Mouse (Mus musculus) layer of hippocampus, adult 18-20 months (tissue): ENCODE results near the gene Ptbp2. TPM values are rescaled to one million over a fixed set of nuclear protein-coding genes. Genes with fewer than 3 reads are reported as not detected.

ENCODE experiments used
- DNase-seq, 2 experiments: peaks; one replicate each; pipeline ENCODE4 v3.0.0; 2022; ENCODE audit warnings: low spot score in 2 of 2
- long read RNA-seq: library from polyadenylated mRNA; stranded (forward); transcript quantifications from one replicate; pipeline ENCODE4 v2.0.0, GENCODE M21; 2021
- total RNA-seq, 2 experiments: library from RNA; stranded (reverse); gene quantifications; 2 replicates each; pipeline ENCODE4 v1.2.3; 2021

Gene Ptbp2
- total RNA-seq: 100 to 1,000 TPM; 116 to 125 TPM
- long read RNA-seq, transcript Ptbp2-201 (14 exons, 3,364 nt): major isoform, 40 of 101 reads
- long read RNA-seq, transcript Ptbp2-213 (14 exons, 3,777 nt): minor isoform, 38 of 101 reads
- long read RNA-seq, partial matches to known transcripts: 7 of 101 reads
- long read RNA-seq, other reads (novel, unspliced or antisense): 16 of 101 reads

GRCm38 (mm10) chr3:119784366-119784765, at the start of gene Ptbp2:
TSS of gene Ptbp2 (minus strand) at chr3:119784466.
- DNase-seq: no peak

DNA sequence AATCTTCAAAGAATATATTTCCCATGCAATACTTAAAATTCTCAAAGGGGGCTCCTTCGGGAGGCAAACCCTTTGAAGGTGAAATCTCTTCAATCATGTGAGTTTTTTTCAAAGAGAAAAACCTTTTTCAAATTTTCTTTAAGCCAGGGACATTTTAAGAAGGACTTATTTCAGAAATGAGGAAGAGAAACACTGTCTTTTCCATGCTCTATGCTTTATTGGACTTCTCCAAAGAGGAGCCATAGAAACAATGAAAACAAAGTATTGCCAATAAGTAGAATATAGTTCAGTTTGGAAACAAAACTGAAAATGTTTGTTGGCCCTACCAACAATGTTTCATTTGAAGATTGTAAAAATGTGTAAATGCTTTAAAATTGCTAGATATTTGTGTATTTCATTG, 30.4 kb upstream of the Ptbp2 start:
- no peak for DNase-seq

- DNase-seq: no peak
Measured at GRCm38 (mm10) chr3:119806123-119806522, 21.9 kb upstream of the Ptbp2 start.

DNA sequence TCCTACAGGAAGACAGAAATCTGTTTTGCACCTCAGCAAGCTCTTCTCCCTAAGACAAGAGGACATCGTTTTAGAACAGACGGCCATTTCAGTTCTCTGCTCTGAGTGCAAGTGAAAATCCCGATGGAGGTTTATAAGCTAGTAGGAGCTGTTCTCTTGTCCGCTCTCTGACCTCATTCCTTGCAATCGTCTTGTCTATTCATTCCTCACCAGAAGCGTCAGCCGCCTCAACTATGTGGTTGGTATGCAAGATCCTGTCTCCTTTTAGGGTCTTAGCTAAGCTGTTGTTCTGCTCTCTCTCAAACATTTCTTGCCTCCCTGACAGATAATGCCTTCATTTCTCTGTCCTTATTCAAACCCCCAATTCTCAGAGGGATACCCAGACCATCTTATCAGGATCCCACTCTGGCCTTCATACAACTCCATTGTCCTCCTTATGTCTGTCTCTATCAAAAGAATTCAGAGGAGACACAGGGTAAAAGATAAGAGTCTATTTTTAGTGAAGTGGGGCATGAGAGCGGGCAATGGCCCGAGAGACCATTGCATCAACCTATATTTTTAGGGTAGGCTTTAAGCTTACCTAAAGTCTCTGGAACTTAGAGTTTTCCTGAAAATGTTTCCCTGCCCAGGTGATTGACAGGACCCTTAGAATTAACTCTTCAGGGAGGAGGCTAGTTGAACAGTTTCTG, 10.6 kb upstream of the Ptbp2 start:
- no peak for DNase-seq

- DNase-seq: peak; percentile 83 to 90
Measured at GRCm38 (mm10) chr3:119782946-119783701, 1.1 kb downstream of the Ptbp2 start.

DNA sequence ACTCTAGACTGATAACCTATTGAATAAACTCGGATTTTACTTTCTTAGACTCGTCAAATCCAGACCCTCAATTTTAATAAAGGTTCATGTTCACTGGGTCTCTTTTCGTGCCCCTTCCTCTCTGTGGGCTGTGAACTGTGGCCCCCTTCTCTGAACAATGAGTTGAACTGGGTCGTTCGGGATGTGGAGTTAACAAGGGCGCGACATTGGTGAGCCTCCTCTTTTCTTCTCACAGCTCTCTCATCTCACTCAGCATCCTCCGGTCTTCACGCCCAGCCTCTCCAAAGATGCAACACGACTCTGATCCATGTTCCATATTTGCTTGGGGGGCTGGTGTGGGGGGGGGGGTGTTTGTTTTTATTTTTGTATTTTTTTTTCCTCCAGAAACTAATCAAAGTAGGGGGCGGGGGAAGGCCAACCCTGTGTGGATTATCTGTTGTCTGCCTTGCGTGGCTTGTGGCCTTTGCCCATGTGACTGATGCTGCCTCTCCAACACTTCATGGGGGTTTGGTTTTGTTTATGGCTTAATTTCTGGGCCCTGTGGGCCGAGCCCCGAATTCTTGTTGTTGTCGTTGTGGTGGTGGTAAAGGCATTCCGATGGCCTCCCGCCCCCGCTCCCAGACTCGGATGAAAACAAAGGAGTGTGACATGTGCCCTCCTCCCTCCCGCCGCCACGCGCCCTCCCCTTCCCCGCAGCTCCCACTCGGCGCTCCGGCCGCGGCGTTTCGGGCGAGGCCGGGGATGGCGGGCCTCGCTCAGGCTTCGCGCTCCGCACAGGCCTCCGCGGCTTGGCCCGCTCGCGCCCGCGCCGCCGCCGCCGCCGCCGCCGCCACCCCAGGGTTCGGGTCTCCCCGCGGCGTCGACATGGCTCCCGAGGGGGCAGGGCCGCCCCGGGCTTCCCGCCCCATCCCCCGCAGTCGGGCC, 2.0 kb downstream of the Ptbp2 start:
- DNase-seq: peak; percentile 43 to 62

DNA sequence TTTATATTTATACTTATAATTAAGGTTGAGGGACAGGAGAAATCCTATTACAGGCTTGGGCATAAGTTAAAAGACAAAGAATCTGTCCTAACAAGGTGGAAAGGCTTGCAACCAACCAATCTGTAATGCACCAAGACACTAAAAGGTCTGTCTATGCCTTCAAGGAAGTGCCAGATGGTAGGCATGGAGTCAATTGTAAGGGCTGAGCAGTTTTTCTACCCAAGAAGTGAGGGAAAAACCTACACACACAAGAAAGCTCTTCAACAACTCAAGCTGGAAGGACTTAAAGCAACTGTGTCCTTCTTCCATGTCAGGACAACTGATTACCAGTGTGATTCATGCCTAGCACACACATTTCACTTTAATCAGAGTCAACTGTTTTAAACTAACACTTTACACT, 3.4 kb downstream of the Ptbp2 start:
- no peak for DNase-seq

DNA sequence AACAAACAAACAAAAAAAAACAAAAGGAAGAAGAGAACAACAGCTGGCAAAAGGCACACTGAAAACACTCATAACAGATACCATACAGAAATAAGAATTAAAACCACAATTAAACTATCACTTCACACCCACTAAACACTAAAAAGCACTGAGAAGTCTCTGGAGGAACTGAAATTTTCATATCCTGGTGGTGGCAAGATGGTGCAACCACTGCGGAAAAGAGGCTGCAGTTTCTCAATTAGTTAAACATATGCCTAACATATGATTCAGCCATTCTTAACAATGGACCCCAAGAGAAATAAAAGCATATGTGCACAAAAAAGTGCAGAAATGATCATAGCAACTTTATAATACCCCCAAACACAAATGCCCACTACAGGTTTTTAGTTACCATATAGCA, 5.0 kb downstream of the Ptbp2 start:
- no peak for DNase-seq

- no peak for DNase-seq
Measured at GRCm38 (mm10) chr3:119778431-119778830, 5.8 kb downstream of the Ptbp2 start.

DNA sequence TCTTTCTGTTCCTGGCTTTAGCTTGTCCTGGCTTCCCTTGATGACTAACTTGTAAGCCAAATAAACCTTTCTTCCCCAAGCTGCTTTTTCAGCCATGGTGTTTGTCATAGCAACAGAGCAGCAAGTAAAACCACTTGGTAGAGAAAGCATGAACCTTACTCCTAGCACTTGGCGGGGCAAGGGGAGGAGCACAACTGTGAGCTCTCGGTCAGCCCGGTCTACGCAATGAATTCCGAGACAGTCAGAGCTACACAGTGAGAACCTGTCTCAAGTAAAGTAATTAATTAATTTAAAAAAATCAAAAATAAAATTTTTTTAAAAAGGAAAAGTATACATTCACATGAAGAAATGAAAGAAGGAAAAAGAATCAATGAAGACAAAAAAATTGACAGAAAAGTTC, 8.1 kb downstream of the Ptbp2 start:
- DNase-seq: no peak

DNA sequence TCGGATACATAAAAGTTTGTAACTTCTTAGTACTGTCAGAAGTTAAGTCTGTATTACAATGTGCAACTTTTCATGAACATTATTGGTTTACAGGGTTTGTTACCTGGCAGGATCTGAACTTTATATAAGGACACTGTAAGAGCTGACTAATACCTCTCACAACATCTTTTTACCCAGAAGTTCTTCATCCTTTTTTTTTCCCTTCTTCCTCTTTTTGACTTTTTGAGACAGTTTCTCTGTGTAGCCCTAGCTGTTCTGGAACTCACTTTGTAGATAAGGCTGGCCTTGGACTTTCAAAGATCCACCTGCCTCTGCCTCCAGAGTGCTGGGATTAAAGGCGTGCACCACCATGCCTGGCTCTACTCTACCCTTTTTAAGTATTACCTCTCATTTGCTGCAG, 11.5 kb downstream of the Ptbp2 start:
- no peak for DNase-seq

- no peak for DNase-seq
Measured at GRCm38 (mm10) chr3:119763772-119764171, 20.5 kb downstream of the Ptbp2 start.

DNA sequence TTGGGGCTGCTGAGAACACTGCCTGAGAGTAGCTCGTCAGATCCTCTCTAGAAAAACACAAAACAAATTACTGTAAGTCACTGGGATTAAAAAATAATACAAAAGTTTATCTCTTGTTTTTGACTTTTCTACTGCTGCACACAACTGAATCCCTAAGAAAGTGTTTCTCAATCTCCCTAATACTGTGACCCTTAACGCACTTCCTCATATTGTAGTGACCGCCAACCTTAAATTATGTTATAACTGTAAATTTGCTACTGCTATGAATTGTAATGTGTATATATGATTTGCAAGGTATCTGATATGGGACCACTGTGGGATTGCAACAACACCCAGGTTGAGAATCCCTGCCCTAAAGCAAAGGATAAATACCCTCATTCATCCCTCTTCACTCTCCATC, 22.5 kb downstream of the Ptbp2 start:
- DNase-seq: no peak

DNA sequence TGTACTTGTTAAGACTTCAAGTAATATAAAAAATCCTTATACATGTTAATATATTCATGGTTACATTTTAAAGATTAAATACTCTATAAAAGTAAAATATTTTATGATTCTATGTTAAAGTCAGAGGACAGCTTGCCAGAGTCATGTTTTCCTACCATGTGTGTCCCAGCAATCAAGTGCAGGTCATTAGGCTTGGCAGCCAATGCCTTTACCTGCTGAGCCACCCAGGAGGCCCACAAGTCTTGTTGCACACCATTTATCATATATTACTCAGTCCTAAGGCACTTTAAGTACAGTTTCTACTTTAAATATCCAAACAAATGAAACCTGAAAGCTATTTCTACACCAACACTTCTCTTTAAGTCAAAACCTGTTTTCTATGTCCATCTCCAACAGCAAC, 30.5 kb downstream of the Ptbp2 start:
- no peak for DNase-seq

- no peak for DNase-seq
Measured at GRCm38 (mm10) chr3:119749551-119750249, 34.6 kb downstream of the Ptbp2 start.

DNA sequence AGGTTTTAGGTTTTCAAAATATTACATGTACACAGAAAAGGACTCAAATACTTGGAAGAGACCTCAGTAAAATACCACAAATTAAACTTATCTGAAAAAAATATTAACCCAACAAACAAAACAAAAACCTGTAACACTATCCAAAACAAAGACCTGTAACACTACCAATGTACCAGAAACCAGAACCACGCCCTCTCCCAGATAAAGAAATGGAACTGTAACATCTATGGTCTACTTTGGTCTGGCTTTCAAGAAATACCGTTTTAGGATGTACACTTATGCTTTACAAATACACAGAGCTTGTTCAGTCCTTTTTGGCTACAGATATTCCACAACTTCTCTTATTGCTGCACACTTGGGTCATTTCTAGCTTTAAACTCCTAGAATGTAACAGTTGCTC, 35.1 kb downstream of the Ptbp2 start:
- DNase-seq: no peak

- no peak for DNase-seq
Measured at GRCm38 (mm10) chr3:119746656-119747055, 37.6 kb downstream of the Ptbp2 start.

DNA sequence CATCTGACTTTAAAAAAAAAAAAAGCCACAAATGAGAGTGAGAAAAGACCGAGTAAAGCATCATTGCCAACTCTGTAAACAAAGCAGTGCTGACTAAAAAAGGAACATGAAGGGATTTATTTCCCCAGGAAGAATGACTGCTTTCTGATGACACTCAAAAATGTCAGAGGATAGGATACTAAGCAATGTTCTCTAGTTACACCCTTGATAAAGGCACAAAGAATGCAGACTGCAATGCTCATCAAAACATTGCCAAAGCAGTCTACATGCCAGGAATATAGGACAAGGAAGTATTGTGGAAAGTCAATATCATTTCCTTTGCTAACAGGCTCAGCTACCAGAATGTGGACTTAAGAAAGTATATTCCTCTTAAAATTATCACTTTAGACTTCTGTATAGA, 38.5 kb downstream of the Ptbp2 start:
- DNase-seq: no peak

DNA sequence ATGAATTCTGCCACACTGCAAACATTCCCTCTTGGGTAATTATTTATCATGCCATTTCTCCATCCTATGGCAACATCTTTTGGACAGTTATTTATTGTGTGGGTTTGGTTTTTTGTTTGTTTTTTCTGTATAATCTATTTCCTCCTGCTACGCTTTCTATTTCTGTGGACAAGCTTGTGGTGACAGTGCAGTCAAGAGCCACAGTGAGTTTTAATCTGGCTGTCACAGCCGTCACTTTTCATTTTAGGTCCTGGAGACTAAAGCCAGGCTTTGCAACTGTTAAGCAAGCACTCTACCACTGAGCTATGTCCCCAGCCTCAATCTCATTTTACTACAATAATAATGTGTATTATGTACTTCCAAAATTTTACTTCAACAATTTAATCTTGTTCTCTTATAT, 54.4 kb downstream of the Ptbp2 start:
- DNase-seq: no peak

DNA sequence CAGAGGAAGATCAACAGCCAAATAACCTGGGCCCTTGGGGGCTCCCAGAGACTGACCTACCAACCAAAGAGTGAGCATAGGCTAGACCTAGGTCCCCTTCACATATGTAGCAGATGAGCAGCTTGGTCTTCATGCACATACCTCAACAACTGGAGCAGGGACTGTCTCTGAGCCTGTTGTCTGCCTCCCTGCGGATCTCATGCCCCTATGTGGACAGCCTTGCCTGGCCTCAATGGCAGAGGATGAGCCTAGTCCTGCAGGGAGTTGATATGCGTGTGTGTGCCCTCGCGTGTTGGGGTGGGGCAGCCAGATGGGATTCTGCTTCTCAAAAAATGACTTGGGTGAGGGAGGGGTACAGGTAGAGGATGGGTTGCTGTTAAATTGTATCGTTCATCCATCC, 72.2 kb downstream of the Ptbp2 start:
- no peak for DNase-seq

GRCm38 (mm10) chr3:119711503-119711902, 72.8 kb downstream of the Ptbp2 start:
- DNase-seq: no peak
